Mouse (Mus musculus): ENCODE data around the gene Gm1979. TPM values are rescaled to one million over a fixed set of nuclear protein-coding genes. Genes with fewer than 3 reads are reported as not detected.
"Not testable (repeated sequence)": the region's sequence is repeated elsewhere in the genome, so short reads cannot be mapped to it uniquely, and the experiment has no call there.

Gene Gm1979
- polyA plus RNA-seq (2014; fragmentation: Nextera tagmentation; extraction: Ambion mirVana), result 0.20 TPM in 1 of 2 replicates, not detected in the other

DNA sequence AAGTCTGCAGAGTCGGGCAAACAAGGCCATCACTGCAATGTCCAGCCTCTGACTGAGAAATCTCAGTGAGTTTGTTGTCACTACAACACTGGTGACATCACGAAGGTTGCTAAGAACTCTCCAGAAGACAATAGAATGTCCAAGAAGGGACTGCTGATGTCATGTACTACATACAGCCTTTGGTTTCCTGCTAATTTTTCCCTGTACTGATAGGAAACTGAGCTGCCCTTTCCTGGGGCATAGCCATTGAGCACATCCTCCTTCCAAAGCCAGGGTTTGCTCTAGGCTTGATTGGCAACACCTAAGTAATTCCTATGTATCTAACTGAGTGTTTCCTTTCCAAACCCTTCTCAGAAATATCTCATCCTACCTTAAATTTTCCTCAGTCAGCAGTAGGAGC lies at the start of gene Gm1979:
TSS of gene Gm1979 (minus strand) at position 101 of the 400 bp plus-strand sequence.
- H3K36me3 ChIP-seq (ENCODE audit: control insufficient read depth, insufficient read depth, low read length); H3K4me3 ChIP-seq (ENCODE audit: low read length); H3K4me2 ChIP-seq (replicated peaks; ENCODE audit: low read depth, low read length); H3K9me3 ChIP-seq (ENCODE audit: control insufficient read depth, low read length); H3K4me1 ChIP-seq (ENCODE audit: control insufficient read depth, insufficient read depth, low read length); H3K9ac ChIP-seq (ENCODE audit: low read depth, low read length); ATAC-seq (ENCODE audit: low FRiP score, low TSS enrichment); H3K27me3 ChIP-seq (ENCODE audit: control insufficient read depth, insufficient read depth, low read length); H3K27ac ChIP-seq (ENCODE audit: low read depth, low read length): not testable (repeated sequence)
- 100% methylated on average over 1 of the region's 2 CpGs for WGBS

DNA sequence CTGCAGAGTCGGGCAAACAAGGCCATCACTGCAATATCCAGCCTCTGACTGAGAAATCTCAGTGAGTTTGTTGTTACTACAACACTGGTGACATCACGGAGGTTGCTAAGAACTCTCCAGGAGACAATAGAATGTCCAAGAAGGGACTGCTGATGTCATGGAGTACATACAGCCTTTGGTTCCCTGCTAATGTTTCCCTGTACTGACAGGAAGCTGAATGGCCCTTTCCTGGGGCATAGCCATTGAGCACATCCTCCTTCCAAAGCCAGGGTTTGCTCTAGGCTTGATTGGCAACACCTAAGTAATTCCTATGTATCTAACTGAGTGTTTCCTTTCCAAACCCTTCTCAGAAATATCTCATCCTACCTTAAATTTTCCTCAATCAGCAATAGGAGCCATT lies 34.9 kb upstream of the Gm1979 start, which contains the start of gene Speer4a:
TSS of gene Speer4a (minus strand) at position 101 of the 400 bp plus-strand sequence.
- not testable (repeated sequence) for H3K9ac ChIP-seq (ENCODE audit: low read depth, low read length); ATAC-seq (ENCODE audit: low FRiP score, low TSS enrichment); H3K4me3 ChIP-seq (ENCODE audit: low read length); H3K4me1 ChIP-seq (ENCODE audit: control insufficient read depth, insufficient read depth, low read length); H3K36me3 ChIP-seq (ENCODE audit: control insufficient read depth, insufficient read depth, low read length); H3K27ac ChIP-seq (ENCODE audit: low read depth, low read length); H3K27me3 ChIP-seq (ENCODE audit: control insufficient read depth, insufficient read depth, low read length); H3K4me2 ChIP-seq (replicated peaks; ENCODE audit: low read depth, low read length); H3K9me3 ChIP-seq (ENCODE audit: control insufficient read depth, low read length)
- WGBS, result 84% methylated on average over 2 of the region's 2 CpGs

DNA sequence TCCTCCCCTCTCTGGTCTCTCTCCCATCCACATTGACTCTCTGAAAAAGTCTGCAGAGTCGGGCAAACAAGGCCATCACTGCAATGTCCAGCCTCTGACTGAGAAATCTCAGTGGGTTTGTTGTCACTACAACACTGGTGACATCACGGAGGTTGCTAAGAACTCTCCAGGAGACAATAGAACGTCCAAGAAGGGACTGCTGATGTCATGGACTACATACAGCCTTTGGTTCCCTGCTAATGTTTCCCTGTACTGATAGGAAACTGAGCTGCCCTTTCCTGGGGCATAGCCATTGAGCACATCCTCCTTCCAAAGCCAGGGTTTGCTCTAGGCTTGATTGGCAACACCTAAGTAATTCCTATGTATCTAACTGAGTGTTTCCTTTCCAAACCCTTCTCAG lies 18.2 kb upstream of the Gm1979 start, which contains the start of gene Gm5862:
TSS of gene Gm5862 (minus strand) at position 101 of the 400 bp plus-strand sequence.
- no CpG with 5 or more reads among the region's 3 CpGs for WGBS
- H3K4me2 ChIP-seq (replicated peaks; ENCODE audit: low read depth, low read length); H3K36me3 ChIP-seq (ENCODE audit: control insufficient read depth, insufficient read depth, low read length); H3K4me3 ChIP-seq (ENCODE audit: low read length); H3K9me3 ChIP-seq (ENCODE audit: control insufficient read depth, low read length); ATAC-seq (ENCODE audit: low FRiP score, low TSS enrichment); H3K27ac ChIP-seq (ENCODE audit: low read depth, low read length); H3K27me3 ChIP-seq (ENCODE audit: control insufficient read depth, insufficient read depth, low read length); H3K4me1 ChIP-seq (ENCODE audit: control insufficient read depth, insufficient read depth, low read length); H3K9ac ChIP-seq (ENCODE audit: low read depth, low read length): not testable (repeated sequence)

DNA sequence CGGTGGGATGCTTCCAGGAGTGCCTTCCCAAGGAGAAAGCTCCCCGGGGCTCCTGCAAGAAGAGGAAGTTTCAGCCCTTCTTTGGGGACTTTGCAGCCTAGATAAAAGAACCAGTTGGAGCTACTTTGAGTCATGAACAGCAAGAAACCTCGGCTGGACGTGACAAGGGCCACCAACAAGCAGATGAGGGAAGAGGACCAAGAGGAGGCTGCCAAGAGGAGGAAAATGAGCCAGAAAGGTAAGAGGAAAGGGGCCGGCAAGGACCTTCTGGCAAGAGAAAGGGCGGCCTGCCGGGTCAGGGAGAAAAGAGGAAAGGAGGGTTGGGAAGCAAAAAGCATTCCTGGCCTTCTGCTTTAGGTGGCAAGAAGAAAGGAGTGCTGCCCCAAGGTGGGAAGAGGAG lies 3.1 kb upstream of the Gm1979 start:
- not testable (repeated sequence) for H3K9ac ChIP-seq (ENCODE audit: low read depth, low read length); H3K9me3 ChIP-seq (ENCODE audit: control insufficient read depth, low read length); H3K4me1 ChIP-seq (ENCODE audit: control insufficient read depth, insufficient read depth, low read length); H3K27me3 ChIP-seq (ENCODE audit: control insufficient read depth, insufficient read depth, low read length); H3K4me2 ChIP-seq (replicated peaks; ENCODE audit: low read depth, low read length); H3K36me3 ChIP-seq (ENCODE audit: control insufficient read depth, insufficient read depth, low read length); H3K4me3 ChIP-seq (ENCODE audit: low read length); H3K27ac ChIP-seq (ENCODE audit: low read depth, low read length); ATAC-seq (ENCODE audit: low FRiP score, low TSS enrichment)
- WGBS, result 72% methylated on average over 6 of the region's 7 CpGs

DNA sequence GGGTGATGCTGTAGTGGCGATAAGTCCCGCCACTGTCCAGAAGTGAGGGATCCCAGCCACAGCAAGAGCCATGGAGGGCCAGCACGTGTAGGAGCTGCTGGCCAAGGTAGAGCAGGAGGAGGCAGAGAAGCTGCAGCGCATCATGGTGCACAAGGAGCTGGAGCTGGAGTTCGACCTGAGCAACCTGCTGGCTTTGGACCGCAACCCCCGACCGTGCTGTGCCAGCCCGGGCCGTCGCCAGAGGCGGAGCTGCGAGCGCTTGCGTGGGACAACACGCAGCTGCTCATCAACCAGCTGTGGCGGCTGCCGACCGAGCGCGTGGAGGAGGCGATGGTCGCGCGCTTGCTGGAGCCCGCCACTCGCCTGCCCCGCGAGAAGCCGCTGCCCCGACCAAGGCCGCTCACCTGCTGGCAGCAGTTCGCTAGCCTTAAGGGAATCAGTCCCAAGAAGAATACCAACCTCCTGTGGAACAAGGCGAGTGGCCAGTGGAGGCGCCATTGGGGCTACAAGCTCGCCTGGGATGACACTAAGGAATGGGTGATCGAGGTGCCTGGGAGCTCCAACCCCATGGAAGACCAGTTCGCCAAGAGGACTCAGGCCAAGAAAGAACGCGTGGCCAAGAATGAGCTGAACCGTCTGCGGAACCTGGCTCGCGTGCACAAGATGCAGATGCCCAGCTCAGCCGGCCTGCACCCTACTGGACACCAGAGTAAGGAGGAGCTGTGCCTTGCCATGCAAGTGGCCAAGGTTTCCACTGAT lies 2.5 kb upstream of the Gm1979 start:
- not testable (repeated sequence) for H3K27me3 ChIP-seq (ENCODE audit: control insufficient read depth, insufficient read depth, low read length); H3K36me3 ChIP-seq (ENCODE audit: control insufficient read depth, insufficient read depth, low read length); H3K4me1 ChIP-seq (ENCODE audit: control insufficient read depth, insufficient read depth, low read length); H3K9me3 ChIP-seq (ENCODE audit: control insufficient read depth, low read length); H3K9ac ChIP-seq (ENCODE audit: low read depth, low read length); H3K27ac ChIP-seq (ENCODE audit: low read depth, low read length)
- ATAC-seq (ENCODE audit: low FRiP score, low TSS enrichment), result peak; percentile 92
- Histone ChIP-seq H3K4me2 (replicated peaks; ENCODE audit: low read depth, low read length) (peak overlapping the region; percentile 53), H3K4me3 (ENCODE audit: low read length) (peak overlapping the region; percentile 35)
- 24% methylated on average over 45 of the region's 45 CpGs for WGBS

DNA sequence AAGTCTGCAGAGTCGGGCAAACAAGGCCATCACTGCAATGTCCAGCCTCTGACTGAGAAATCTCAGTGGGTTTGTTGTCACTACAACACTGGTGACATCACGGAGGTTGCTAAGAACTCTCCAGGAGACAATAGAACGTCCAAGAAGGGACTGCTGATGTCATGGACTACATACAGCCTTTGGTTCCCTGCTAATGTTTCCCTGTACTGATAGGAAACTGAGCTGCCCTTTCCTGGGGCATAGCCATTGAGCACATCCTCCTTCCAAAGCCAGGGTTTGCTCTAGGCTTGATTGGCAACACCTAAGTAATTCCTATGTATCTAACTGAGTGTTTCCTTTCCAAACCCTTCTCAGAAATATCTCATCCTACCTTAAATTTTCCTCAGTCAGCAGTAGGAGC lies 16.0 kb downstream of the Gm1979 start, which contains the start of gene Gm21698:
TSS of gene Gm21698 (minus strand) at position 101 of the 400 bp plus-strand sequence.
- H3K4me2 ChIP-seq (replicated peaks; ENCODE audit: low read depth, low read length); H3K27me3 ChIP-seq (ENCODE audit: control insufficient read depth, insufficient read depth, low read length); H3K36me3 ChIP-seq (ENCODE audit: control insufficient read depth, insufficient read depth, low read length); H3K27ac ChIP-seq (ENCODE audit: low read depth, low read length); H3K9ac ChIP-seq (ENCODE audit: low read depth, low read length); H3K4me3 ChIP-seq (ENCODE audit: low read length); H3K4me1 ChIP-seq (ENCODE audit: control insufficient read depth, insufficient read depth, low read length); ATAC-seq (ENCODE audit: low FRiP score, low TSS enrichment); H3K9me3 ChIP-seq (ENCODE audit: control insufficient read depth, low read length): not testable (repeated sequence)
- no CpG with 5 or more reads among the region's 3 CpGs for WGBS

DNA sequence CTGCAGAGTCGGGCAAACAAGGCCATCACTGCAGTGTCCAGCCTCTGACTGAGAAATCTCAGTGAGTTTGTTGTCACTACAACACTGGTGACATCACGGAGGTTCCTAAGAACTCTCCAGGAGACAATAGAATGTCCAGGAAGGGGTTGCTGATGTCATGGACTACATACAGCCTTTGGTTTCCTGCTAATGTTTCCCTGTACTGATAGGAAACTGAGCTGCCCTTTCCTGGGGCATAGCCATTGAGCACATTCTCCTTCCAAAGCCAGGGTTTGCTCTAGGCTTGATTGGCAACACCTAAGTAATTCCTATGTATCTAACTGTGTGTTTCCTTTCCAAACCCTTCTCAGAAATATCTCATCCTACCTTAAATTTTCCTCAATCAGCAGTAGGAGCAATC lies 32.0 kb downstream of the Gm1979 start, which contains the start of gene Gm21680:
TSS of gene Gm21680 (minus strand) at position 101 of the 400 bp plus-strand sequence.
- H3K27me3 ChIP-seq (ENCODE audit: control insufficient read depth, insufficient read depth, low read length); H3K9ac ChIP-seq (ENCODE audit: low read depth, low read length); H3K4me2 ChIP-seq (replicated peaks; ENCODE audit: low read depth, low read length); H3K27ac ChIP-seq (ENCODE audit: low read depth, low read length); H3K4me3 ChIP-seq (ENCODE audit: low read length); H3K9me3 ChIP-seq (ENCODE audit: control insufficient read depth, low read length); ATAC-seq (ENCODE audit: low FRiP score, low TSS enrichment); H3K4me1 ChIP-seq (ENCODE audit: control insufficient read depth, insufficient read depth, low read length); H3K36me3 ChIP-seq (ENCODE audit: control insufficient read depth, insufficient read depth, low read length): not testable (repeated sequence)
- WGBS, result no CpG with 5 or more reads among the region's 2 CpGs

DNA sequence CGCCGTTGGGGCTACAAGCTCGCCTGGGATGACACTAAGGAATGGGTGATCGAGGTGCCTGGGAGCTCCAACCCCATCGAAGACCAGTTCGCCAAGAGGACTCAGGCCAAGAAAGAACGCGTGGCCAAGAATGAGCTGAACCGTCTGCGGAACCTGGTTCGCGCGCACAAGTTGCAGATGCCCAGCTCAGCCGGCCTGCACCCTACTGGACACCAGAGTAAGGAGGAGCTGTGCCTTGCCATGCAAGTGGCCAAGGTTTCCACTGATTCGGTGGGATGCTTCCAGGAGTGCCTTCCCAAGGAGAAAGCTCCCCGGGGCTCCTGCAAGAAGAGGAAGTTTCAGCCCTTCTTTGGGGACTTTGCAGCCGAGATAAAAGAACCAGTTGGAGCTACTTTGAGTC lies 47.5 kb downstream of the Gm1979 start:
- H3K27me3 ChIP-seq (ENCODE audit: control insufficient read depth, insufficient read depth, low read length); H3K27ac ChIP-seq (ENCODE audit: low read depth, low read length); H3K4me3 ChIP-seq (ENCODE audit: low read length); H3K4me2 ChIP-seq (replicated peaks; ENCODE audit: low read depth, low read length); H3K4me1 ChIP-seq (ENCODE audit: control insufficient read depth, insufficient read depth, low read length); H3K9me3 ChIP-seq (ENCODE audit: control insufficient read depth, low read length); ATAC-seq (ENCODE audit: low FRiP score, low TSS enrichment); H3K9ac ChIP-seq (ENCODE audit: low read depth, low read length); H3K36me3 ChIP-seq (ENCODE audit: control insufficient read depth, insufficient read depth, low read length): not testable (repeated sequence)
- WGBS, result 61% methylated on average over 16 of the region's 17 CpGs

DNA sequence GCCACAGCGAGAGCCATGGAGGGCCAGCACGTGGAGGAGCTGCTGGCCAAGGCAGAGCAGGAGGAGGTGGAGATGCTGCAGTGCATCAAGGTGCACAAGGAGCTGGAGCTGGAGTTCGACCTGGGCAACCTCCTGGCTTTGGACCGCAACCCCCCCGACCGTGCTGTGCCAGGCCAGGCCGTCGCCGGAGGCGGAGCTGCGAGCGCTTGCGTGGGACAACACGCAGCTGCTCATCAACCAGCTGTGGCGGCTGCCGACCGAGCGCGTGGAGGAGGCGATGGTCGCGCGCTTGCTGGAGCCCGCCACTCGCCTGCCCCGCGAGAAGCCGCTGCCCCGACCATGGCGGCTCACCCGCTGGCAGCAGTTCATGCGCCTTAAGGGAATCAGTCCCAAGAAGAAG lies 48.0 kb downstream of the Gm1979 start:
- not testable (repeated sequence) for H3K4me1 ChIP-seq (ENCODE audit: control insufficient read depth, insufficient read depth, low read length)

More for the DNA sequence above, 48.0 kb downstream of the Gm1979 start:
- H3K9me3 ChIP-seq (ENCODE audit: control insufficient read depth, low read length); H3K27ac ChIP-seq (ENCODE audit: low read depth, low read length); H3K36me3 ChIP-seq (ENCODE audit: control insufficient read depth, insufficient read depth, low read length); H3K9ac ChIP-seq (ENCODE audit: low read depth, low read length); H3K4me3 ChIP-seq (ENCODE audit: low read length); H3K27me3 ChIP-seq (ENCODE audit: control insufficient read depth, insufficient read depth, low read length): not testable (repeated sequence)
- H3K4me2 ChIP-seq (replicated peaks; ENCODE audit: low read depth, low read length), result peak overlapping the region; percentile 31
- WGBS, result 35% methylated on average over 32 of the region's 32 CpGs
- ATAC-seq (ENCODE audit: low FRiP score, low TSS enrichment), result 0 out of 2 replicates have a peak, but pooled peaks have one; percentile 81
